Mouse (Mus musculus) mature B cell (primary cell): ENCODE results near the gene Zfp114.

Experiments used
- in situ Hi-C: fragments of 300-500 bp; cut with MboI; formaldehyde crosslinking; loops from 2 replicates; pipeline ENCODE4 v1.14.3; 2019

Zfp114 gene

DNA sequence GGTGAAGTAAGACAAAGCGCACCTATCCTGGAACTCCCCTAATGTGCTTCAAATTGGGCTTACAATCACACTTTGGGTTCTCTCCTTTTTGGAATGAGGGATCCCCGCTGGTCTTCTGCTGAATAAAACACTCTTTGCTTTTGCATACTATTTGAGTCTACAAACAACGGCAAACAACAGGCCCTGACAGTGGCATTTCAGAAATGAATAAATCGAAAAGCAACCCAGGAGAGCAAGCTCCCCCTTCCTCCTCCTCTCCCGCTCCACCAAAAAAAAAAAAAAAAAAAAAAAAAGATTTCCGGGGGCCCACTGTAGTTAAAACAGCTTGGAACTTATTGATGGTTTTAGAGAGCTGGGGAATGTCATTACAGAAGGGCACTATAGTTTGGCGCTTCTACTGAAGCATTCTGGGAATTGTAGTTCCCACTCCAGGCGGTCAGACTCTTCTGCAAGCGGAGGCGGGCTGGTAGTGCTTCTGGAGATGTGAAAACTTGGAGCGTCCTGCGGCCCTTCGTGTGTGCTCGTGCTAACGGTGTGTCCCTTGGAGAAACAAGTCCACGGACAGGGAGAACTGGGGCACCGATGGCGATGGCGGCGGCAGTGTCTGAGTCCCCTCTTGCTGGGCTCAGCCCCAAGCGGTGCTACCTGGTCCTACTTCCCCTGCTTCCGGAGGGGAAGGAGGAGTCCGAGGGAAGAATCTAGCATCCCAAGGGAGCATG is at the start of gene Zfp114:
TSS of gene Zfp114 (plus strand) at position 443 of the 719 bp plus-strand sequence.
- in situ Hi-C loops: no loop called here

DNA sequence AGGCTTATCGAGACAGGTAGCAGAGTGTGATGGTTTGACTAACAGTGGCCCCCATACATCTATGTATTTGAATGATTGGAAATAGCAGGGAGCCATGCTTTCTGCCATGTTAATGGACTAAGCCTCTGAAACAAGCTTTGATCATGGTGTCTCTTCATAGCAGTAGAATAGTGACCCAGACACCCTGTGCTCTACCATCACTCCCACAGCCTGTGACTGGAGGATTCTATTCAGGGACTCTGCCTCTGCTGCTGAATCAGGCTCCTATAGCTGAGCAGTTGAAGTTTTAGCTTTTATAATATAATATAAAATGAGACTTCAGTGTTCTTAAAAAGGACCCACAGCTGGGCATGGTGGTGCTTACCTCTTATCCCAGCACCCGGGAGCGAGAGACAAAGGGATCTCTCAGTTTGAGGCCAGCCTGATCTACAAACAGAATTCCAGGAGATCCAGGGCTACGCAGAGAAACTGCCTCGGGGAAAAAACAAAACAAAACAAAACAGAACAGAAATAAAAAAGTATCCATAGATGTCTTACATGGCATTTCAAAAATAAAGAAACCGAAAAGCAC is 41.4 kb upstream of the Zfp114 start:
- in situ Hi-C loops: no loop called here

DNA sequence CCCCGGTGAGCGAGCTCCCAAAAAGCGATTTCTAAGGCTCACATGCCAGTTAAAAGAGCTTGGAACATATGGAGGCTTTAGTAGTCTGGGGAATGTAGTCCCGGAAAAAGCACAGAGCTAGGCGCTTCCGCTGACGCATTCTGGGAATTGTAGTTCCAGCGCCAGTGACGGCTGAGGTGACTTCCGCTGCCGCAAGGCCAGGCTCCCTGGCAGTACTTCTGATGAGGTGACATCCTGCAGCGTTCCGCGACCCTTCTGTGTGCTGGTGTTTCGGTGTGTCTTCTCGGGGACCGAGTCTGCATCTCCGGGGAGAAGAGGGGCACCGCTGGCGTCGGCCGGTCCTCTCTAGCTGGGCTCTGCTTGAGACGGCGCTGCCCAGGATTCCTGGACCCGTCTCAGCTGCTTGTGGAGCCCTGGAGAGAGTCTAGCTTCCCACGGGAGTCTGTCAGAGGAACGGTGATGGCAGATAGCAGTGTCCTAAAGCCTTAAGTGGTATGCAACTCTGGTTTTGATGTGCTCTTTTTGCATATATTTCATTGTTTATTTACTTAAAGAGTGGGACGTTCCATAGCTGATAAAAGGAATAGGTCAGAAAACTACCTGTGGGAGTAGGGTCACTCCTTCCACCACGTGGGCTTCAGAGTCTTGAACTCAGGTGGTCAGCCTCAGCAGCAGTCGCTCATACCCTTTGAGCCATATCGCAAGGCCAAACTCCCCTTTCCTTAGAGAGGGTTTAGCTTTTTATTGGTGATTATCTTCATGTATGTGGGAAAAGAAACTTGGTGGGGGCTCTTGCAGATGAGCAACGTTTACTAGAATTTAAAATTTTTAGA is 40.6 kb upstream of the Zfp114 start, which contains the start of gene Zfp235:
TSS of gene Zfp235 (plus strand) at position 174 of the 833 bp plus-strand sequence.
- in situ Hi-C loops: no loop called here

DNA sequence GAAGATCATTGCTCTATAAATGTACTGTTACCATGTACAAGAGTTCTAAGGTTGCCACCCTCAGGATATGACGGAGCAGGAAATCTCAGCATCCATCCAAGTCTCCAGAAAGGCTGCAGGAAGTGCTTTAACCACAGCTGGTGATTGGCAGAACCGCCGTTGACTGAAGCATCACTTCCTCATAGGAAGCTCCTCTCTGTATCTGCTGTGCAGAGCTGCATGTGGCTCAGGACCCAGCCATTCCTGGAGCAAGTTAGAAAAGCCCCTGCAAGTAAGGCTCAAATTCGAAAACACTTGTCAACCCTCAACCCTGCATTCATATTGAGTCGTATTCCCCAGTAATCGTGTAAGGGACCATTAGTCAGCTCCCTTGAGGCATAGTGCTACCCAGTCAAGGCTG is 32.3 kb upstream of the Zfp114 start:
- in situ Hi-C loops: no loop called here

DNA sequence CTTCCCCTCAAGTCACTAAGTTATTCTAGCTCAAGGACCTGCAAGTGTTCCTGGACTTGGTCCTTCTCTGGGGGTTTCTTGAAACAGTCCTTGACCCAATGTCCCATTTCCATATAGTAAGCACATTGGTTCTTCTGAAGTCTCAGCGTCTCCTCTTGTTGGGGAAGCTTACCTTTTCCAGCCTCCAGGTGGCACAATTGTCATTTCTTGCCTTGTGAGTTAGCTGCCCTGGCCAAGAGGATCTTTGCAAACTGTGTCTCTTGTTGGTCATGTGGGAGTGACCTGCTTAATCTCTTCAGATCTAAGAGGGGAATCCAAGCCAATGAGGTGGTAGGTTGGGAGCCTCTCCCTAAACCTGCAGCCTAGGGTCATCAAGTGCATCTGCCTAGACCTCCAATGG is 21.6 kb upstream of the Zfp114 start:
- in situ Hi-C loops: no loop called here

DNA sequence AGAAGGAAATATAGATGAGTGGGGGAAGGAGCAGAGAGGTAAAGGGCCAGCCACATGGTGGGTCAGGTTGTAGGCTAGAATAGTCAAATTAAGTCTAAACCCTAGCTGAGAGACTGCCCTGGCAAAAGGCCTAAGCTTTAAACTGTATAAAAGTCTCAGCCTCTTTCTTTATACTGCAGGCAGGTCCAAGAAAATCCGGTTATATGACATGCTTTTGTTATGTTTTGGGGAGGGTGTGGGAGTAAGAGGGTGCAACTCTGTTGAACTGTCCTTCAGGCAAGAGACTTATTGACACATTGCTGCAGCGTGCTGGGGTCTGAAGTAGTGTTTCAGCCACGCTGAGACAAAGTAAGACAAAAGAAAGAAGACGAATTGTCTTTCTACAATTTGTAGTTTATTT is 2.7 kb upstream of the Zfp114 start:
- in situ Hi-C loops: no loop called here

DNA sequence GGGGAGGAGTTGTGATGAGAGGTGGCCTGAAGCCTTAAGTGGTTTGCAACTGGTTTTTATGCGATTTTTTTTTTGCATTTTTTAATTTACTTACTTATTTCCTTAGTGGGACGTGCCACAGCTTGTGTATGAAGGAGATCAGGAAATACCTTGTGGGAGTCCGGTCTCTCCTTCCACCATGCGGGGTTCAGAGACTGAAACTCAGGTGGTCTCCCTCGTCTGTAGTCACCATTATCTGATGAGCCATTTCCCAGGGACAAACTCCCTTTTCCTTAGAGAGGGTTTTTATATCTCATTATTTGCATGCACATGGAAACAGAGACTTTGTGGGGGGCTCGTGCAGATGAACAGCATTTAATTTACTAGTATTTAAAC is 464 bp downstream of the Zfp114 start:
- in situ Hi-C loops: no loop called here

DNA sequence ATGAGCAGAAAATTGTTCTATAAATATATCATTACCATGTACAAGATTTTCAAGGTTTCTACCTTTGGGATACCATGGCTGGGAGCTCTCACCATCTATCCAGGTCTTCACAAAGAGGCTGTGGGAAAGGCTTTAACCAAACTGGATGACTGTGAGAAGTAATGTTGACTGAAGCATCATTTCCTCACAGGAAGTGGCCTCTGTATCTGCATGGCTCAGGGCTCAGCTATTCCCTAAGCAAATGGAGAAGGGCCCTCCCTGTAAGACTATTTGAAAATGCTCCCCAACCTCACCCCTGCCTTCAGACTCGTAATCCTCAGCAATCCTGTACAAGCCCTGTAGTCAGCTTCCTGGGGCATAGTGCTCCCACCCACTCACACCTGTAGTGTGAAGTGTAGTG is 12.8 kb downstream of the Zfp114 start:
- in situ Hi-C loops: no loop called here

DNA sequence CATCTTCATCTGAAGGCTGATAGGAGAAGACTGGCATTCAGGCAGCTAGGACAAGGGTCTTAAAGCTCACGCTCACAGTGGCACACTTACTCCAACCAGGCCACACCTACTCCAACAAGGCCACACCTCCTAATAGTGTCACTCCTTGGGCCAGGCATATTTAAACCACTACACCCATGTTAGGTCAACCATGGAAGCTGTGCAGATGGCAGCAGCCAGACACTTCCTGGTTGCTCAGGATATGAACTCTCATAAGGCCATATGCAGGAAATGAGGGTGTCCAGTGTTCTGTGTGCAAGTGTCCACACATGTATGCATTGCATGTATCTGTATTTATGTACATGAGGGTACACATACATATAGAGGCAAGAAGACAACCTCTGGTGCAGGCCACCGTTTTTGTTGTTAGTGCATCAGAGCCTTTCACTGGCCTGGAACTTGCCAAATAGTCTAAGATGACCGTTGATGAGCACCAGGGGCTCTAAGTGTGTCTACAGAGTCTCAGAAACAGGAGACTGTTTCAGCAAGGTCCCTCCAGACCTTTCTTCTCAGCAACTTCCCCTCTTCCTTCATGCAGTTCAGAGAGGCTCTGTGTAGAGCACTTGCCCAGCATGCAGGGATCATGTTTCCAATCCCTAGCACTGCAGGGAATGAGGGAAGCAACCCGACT is 14.2 kb downstream of the Zfp114 start:
- in situ Hi-C loops: no loop called here

DNA sequence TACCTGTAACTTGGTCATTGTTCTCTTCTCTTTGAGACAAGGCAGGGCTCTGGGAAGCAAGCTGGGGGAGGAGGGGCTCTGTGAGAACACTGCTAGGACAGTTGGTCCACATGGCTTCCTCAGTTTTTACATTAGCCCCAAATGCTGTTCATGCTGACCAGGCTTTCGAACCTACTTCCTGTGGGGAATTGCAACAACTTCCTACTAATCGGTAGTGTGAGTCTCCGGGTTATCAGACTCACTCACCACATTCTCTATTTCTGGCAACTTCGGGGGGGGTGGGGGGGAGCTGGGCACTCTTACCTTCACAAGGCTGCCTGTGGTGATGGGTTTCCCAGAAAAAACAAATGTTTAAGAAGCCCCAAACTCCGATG is 14.7 kb downstream of the Zfp114 start:
- in situ Hi-C loops: no loop called here

DNA sequence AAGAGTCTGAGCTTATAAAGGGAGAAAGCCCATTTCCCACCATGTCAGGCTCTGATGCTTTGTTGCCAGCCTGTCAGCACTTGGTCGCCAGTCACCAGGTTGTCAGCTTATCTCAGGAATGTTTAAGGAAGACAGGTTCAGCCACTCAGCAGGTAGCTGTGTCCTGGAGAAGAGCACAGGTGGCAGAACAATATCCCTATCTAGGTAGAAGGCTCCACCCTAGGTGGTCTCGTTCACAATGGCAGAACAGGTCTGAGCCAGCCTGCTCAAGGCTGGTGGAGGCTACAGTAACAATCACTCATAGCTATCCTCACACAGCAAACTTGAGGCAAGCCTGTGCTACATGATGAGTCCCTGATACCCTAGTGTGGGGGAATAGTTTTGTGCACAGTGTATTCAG is 16.5 kb downstream of the Zfp114 start:
- in situ Hi-C loops: no loop called here

DNA sequence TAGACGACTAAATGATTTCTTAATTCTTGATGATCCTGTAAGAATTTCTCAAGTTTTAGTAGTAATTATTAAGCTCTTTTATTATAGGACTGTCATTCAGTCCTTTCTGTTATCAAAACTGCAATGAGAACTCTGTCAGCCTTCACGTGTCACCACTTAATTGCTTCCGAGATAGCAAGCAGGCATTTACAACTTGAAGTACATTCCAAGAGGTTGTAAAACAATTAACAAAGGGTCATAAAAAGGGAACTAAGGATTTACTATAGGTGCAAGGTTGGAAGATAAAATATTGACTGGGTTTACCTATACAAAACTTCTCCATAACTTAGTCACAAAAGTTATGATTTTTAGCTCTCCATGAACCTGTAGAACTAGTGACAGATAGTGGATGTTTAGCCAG is 18.3 kb downstream of the Zfp114 start:
- in situ Hi-C loops: no loop called here

DNA sequence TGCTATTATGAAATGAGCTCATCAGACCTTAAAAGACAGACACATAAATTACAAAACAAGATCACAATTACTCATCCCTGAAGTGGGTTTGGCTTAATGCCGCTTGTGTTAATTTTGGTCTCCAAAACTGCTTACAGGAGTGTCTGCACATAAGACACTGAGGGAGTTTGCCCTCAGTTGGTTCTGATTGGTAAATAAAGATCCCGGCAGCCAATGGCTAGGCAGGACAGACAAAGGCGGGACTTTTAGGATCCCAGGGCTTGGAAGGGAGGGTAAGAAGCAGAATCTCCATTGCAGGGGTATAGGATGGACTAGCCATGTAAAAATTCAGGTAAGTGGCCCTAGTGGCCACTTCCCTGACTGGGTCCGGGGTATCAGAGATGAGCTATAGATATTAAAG is 22.1 kb downstream of the Zfp114 start:
- in situ Hi-C loops: no loop called here

DNA sequence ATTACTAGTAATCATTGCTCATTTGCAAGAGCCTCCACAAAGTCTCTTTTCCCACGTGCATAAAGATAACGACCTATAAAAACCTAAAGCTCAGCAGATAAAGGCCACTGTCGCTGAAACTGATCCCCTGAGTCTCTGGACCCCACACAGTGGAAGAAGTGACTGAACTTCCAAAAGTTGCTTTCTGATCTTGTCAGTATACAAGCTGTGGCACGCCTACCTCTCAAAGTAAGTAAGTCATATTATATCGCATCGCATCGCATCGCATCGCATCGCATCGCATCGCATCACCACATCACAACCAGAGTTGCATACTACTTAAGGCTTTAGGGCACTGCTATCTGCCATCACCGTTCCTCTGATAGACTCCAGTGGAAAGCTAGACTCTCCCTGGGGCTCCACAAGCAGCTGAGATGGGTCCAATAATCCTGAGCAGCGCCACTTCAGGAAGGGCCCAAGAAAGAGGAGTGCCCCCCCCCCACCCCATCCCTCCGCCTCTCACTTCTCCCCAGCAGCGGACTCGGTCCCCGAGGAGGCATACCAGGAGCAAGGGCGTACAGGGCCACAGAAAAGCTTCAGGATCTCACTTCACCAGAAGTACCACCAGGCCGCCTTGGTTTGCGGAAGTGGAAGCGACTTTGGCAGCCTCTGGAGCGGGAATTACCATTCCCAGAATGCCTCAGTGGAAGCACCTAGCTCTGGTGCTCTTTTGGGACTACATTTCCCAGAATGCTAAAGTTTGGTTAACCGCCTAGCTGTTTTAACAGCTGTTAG is 32.8 kb downstream of the Zfp114 start:
- in situ Hi-C loops: no loop called here

DNA sequence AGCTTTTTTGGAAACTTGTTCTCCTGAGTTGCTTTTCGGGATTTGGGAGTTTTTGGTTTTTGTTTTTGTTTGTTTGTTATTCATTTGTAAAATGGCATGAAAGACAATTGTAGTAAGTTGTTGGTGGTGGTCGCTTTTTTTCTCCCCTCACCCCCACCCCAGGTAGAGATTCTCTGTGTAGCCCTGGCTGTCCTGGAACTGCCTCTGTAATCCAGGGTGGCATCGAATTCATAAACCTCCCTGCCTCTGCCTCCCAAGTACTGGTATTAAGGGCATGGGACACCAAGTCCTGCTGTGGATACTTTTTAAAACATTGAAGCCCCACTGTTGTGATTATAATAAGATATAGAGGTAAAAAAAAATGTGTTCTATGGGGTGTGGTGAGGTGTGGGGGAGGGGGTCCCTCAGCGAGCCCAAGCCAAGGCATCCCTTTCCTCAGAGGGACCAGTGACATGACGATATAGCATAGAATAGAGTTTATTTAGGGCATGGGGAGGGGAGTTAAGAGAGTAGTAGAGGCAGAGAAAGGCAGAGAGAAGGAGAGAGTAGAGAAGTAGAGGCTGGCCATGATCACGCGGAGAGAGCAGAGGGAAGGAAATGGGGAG is 33.5 kb downstream of the Zfp114 start:
- in situ Hi-C loops: no loop called here

DNA sequence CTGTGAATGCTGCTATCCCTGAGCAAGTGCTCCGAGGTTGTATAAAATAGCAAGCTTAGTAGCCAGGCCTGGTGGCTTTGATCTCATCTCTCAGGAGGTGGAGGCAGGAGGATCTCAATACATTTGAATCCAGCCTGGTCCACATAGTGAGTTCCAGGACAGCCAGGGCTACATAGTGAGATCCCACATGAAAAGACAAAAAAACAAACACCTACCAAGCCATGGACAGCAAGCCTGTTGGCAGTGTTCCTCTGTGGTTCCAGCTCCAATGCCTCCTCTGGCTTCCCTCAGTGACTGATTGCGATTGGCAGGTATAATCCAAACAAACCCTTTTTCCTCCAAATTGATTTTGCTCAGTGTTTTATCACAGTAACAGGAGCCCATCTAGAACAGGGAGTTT is 35.4 kb downstream of the Zfp114 start:
- in situ Hi-C loops: no loop called here

DNA sequence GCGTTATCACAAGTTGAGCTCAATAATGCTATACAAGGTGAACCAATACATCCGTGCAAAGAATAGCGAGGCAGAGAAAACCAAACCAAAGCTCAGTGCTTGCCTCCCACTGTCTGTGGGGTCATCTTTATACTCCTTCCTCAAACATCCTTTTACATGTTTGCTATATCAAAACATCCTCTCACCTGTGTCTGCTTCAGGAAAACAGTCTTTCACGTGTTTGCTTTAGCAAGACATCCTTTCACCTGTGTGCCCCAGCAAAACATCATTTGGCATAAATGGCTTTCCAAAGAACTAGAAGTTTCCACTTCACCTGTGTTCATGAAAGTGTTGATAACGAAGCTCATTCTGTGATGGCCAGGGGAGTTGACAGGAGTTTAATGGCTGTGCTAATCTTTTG is 36.5 kb downstream of the Zfp114 start, which contains the start of gene Zfp111:
TSS of gene Zfp111 (minus strand) at position 101 of the 400 bp plus-strand sequence.
- in situ Hi-C loops: no loop called here
